Mouse (Mus musculus) E14TG2a.4 (cell line): ENCODE data around the gene Them7.

ENCODE experiments used
- H3K27me3 ChIP-seq: 2 replicates; pipeline ENCODE4 v1.6.1; 2014; ENCODE audit warnings: low read length, control low read depth; ENCODE audit not compliant: insufficient read depth
- H3K36me3 ChIP-seq: 2 replicates; pipeline ENCODE4 v1.6.1; 2014; ENCODE audit warnings: low read length, control low read depth; ENCODE audit not compliant: insufficient read depth
- H3K4me1 ChIP-seq: replicated peaks from 2 replicates; pipeline ENCODE4 v1.6.1; 2014; ENCODE audit warnings: low read depth, low read length, control low read depth
- H3K4me3 ChIP-seq: replicated peaks from 2 replicates; pipeline ENCODE4 v1.5.1; 2014; ENCODE audit warnings: mild to moderate bottlenecking, low read length
- H3K9me3 ChIP-seq: 2 replicates; pipeline ENCODE4 v1.6.1; 2014; ENCODE audit warnings: low read length, control low read depth
- CTCF ChIP-seq: conservative IDR thresholded peaks from 2 replicates; pipeline ENCODE4 v1.5.1; 2014; ENCODE audit warnings: low read length
- NANOG ChIP-seq: IDR thresholded peaks from 2 replicates; pipeline ENCODE4 v1.6.1; 2014; ENCODE audit warnings: borderline replicate concordance, low read length, mixed read lengths
- POU5F1 ChIP-seq: IDR thresholded peaks from 2 replicates; pipeline ENCODE4 v1.6.1; 2014; ENCODE audit warnings: low read length, borderline replicate concordance

The Them7 gene

DNA sequence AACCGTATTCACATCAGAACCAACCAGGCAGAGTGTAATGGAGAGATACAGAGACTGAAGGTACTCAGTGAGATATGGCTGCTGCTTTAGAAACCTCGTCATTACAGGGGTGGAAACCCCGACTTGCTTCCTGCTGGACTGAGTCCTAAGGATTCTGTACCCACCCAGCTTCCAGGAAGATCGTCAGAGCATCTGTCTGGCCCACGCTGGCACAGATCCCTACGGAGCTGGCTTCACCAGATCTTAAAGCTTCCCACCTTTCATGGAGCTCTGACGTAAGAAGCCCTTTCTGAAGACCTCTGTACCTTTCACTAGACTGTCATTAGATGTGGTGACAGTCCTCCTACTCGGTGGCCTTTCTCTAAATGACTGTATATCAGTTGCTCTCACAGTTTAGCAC lies 109.0 kb downstream of the Them7 start:
- Histone ChIP-seq H3K4me1 (no peaks in the 10 kb centered on the region), H3K9me3 (no peaks in the 10 kb centered on the region), H3K27me3 (peaks cover 2% of the 10 kb centered on the region; the same call in 1 of the 2 replicates), H3K4me3 (no peak overlapping the region), H3K36me3 (no peaks in the 10 kb centered on the region)
- TF ChIP-seq POU5F1 (no peak), NANOG (no peak), CTCF (no peak)

DNA sequence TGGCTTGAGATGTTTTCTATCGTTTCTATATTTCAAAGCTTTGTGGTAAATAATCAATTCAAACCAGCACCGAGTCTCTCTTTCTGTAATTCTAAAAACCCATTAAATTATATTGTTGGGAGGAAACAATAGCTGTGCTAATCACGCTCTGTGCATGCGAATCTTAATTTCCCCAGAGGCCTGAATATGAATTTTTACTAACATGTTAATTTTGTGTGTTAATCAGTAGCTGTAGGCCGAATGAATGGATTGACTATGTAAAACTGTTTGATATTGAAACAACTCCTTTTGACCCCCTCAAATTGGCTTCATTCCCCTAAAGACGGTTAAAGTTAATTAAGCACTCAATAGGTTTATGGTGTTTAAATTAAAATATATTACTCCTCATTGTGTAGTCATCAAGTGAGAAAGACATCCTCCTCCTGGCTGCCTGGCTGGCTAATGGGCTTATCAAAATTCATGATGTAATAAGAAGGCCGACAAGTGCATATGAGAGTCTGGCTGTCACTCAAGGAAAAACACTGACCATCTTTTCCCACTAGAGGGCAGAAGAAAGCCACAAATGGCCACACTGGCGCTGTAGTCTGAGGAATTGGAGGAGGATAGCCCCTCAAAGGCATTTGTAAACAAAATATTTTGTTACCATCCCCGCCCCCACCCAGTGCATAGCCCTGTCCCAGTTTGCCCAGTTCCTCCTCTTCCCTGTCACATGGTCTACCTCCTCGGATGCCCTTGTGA lies 110.0 kb downstream of the Them7 start:
- Histone ChIP-seq H3K4me1 (no peaks in the 10 kb centered on the region), H3K27me3 (peaks cover 2% of the 10 kb centered on the region; the same call in 1 of the 2 replicates), H3K4me3 (no peak overlapping the region), H3K36me3 (no peaks in the 10 kb centered on the region), H3K9me3 (no peaks in the 10 kb centered on the region)
- peak; percentile 62 for TF ChIP-seq CTCF
- TF ChIP-seq NANOG: no peak

DNA sequence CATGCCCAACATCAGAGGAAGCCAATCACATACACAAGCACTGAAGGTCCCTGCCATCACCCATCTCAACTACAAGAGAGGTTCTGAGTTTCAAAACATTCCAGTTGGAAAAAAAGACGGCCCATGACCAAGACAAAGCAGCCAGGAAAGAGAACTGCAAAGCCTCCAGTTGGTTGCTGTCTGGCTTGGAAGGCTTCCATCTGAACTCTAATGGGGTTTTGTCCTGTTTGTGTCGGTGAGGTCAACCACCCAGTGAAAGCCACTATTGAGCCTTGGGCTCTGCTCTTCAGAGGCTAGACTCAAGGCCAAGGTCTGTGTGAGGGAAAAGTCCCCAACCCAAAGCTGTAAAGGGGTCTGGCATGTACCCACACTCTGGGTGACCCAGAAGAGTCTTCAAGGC lies 111.5 kb downstream of the Them7 start:
- no peak overlapping the region for H3K4me3 ChIP-seq
- H3K4me1 ChIP-seq: no peaks in the 10 kb centered on the region
- no peak for TF ChIP-seq CTCF
- no peak for TF ChIP-seq NANOG
- no peak for TF ChIP-seq POU5F1
- H3K36me3 ChIP-seq: no peaks in the 10 kb centered on the region
- peaks cover 2% of the 10 kb centered on the region; the same call in 1 of the 2 replicates for H3K27me3 ChIP-seq
- H3K9me3 ChIP-seq: no peaks in the 10 kb centered on the region

DNA sequence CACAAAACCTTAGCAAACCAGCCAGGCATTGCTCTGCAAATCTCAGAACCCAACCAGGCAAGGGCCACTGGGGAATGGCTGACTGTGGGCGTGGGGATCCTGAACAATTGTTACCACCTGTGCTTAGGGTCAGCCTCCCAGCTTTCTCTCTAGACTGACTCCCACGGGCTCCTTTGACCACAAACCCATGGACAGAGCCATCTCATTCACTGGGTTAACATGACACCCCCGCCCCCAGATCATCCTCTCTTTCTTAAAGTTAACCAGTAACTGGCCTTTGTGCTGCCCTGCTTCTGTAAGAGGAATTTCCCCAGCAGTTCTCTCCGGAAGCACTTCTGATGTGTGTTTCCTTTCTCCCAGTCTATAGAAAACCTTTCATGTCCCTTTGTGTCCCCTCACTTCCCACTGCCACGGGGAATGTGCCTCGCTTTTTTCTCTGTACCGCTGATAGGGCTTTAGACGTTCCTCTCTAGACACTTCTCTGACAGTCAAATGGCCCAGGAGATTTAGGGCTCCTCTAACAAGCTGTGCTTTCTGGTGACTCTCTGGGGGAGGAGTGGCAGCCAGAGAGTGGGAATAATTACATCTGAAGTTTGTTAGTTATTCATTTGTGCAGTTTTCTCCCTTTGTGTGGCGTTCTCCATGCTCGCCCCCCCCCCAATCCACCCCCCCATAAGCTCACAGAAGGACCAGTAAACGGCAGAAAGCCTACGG lies 112.4 kb downstream of the Them7 start:
- no peak overlapping the region for H3K4me3 ChIP-seq
- H3K36me3 ChIP-seq: no peaks in the 10 kb centered on the region
- TF ChIP-seq NANOG (no peak), POU5F1 (no peak)
- no peaks in the 10 kb centered on the region for H3K9me3 ChIP-seq
- H3K27me3 ChIP-seq: peaks cover 2% of the 10 kb centered on the region; the same call in 1 of the 2 replicates
- no peaks in the 10 kb centered on the region for H3K4me1 ChIP-seq

DNA sequence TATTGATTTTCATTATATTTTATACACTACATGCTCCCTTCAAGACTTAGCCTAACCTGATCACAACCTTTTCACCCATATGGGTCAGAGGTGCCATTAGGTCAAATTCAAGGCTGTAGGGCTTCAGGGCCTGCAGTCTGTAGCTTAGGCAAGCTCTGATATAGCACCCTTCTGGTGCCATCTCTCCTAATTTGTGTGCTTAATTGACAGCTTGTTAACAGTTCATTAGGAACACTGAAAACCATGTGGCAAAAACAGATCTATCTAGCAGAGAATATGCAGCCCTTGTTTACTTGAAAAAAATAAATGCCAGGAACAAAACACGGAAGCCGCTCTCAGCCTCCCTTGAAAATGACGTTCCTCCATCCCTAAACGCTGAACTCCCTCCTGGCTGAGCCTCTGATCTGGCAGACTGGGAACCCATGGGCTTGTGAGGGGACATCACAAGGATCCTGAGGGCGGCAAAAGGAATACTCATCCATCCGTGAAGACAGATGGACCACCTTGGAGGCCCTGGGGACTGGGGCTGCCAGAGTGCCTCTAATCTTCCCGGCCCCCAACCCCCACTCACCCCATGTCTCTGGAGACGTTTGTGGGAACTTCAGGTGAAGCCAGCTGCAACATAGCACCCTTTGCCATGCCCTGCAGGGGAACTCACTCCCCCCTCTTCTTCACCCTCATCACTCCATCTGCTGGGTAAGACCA lies 113.2 kb downstream of the Them7 start:
- H3K4me1 ChIP-seq: no peaks in the 10 kb centered on the region
- H3K9me3 ChIP-seq: no peaks in the 10 kb centered on the region
- H3K27me3 ChIP-seq: peaks cover 2% of the 10 kb centered on the region; the same call in 1 of the 2 replicates
- TF ChIP-seq CTCF: no peak
- TF ChIP-seq NANOG: no peak
- TF ChIP-seq POU5F1: no peak
- H3K36me3 ChIP-seq: no peaks in the 10 kb centered on the region
- no peak overlapping the region for H3K4me3 ChIP-seq

DNA sequence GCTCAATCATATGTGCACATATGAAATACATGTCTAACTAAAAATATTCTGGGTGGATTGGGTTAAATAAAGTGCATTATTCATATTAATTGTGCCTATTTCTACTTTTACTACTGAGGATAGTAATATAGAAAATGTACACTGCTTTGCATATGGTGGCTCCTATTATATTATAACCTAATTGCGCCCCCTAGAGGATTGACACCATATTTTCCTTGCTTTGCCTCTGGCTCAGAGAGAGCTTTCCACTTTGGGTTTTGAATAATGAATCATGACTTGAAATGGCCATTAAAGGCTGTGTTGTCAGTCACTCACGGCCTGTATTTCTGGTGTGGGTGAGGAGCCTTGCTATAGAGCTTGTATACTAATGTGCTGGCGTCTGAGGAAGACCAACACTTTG lies 115.9 kb downstream of the Them7 start:
- Histone ChIP-seq H3K36me3 (no peaks in the 10 kb centered on the region), H3K27me3 (peaks cover 2% of the 10 kb centered on the region; the same call in 1 of the 2 replicates), H3K4me1 (no peaks in the 10 kb centered on the region), H3K4me3 (no peak overlapping the region), H3K9me3 (no peaks in the 10 kb centered on the region)
- TF ChIP-seq CTCF (peak; percentile 75), NANOG (no peak)

DNA sequence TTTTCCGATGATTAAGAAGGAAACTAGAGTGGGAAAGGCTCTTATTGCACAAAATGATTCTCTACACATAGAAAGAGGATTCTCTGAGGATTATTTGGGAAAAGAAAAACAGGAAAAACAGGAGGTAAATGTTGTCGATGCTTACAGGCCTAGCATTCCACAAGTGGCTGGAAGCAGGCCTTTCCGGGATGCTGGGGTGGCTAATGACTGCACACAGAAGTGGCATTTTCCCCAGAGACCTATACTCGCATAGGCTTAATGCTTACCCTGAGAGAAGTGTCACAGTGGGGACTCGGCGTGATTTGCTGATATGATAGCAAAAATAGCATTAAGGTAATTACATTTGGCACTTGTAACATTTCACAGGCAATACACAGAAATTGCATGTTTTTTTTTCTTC lies 124.8 kb downstream of the Them7 start:
- no peak for TF ChIP-seq NANOG
- TF ChIP-seq POU5F1: no peak
- TF ChIP-seq CTCF: no peak
- no peaks in the 10 kb centered on the region for H3K9me3 ChIP-seq
- H3K36me3 ChIP-seq: no peaks in the 10 kb centered on the region
- H3K27me3 ChIP-seq: no peaks in the 10 kb centered on the region
- no peak overlapping the region for H3K4me3 ChIP-seq
- H3K4me1 ChIP-seq: no peaks in the 10 kb centered on the region

DNA sequence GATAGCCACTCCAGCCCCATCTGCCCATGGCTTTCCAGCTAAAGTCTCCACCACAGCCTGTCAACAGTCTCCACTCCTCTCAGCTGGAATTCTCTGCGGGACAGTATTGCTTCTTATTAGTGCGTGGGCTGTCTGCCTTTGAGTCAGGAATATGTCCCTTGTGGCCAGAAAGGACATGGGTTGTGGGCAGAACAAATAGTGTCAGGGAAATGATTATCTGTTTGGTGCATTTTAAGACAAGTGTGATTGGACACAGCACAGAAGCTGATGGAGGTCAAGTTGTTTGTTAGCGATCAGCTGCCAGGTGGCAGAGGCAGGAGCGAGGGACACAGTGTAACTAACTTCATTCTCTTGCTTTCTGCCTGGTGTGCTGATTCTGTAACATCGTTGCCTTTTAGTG lies 132.7 kb downstream of the Them7 start:
- Histone ChIP-seq H3K27me3 (no peaks in the 10 kb centered on the region), H3K4me3 (no peak overlapping the region), H3K4me1 (no peaks in the 10 kb centered on the region), H3K9me3 (no peaks in the 10 kb centered on the region), H3K36me3 (no peaks in the 10 kb centered on the region)
- no peak for TF ChIP-seq NANOG
- no peak for TF ChIP-seq POU5F1
- TF ChIP-seq CTCF: no peak
